Mouse (Mus musculus): ENCODE data around the gene Map2.

- TF ChIP-seq GATA1 (IDR thresholded peaks at IDR 0.05; ENCODE audit: low read length) (no peak), TAL1 (IDR thresholded peaks at IDR 0.05; ENCODE audit: low read length) (no peak)
These were observed 1.2 kb downstream of the Map2 start for GRCm38 (mm10) chr1:66176012-66176837.

Measured in erythroblast, embryonic 14.5 days (primary cell).